Mouse (Mus musculus): Measurements from ENCODE around the gene Hgd.

GRCm38 (mm10) chr16:37550266-37550665 is 29.7 kb upstream of the Hgd start:
- TF ChIP-seq CTCF (IDR thresholded peaks at IDR 0.05; ENCODE audit: extremely low read depth, insufficient read depth, low read length) (no peak), POLR2A (IDR thresholded peaks at IDR 0.05; ENCODE audit: extremely low read depth, insufficient read depth, low read length) (no peak)
